13 mouse cellular contexts compared by ENCODE assay signal in the genomic region with DNA sequence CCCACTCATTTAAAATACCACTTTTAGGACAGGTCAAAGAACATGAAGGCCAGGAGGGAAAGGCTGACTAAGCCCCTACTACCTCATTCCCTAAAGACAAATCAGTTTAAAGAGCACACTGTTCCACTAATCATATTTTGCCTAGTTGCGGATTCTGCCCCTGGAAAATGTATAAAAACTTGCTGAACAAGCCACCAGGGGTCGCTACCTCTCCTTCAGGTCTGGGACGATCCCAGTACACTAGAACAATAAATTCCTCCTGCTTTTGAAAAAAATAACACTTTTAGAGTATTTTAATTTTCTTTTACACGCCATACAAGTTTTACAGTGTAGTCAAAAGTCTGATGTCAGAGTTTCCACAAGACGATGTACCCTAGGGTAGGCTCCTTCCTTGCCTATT.
DNase-seq lines count a peak whose midpoint lies in the region; ATAC-seq and TF ChIP-seq lines count a peak whose summit lies in the region.
"Had no signal": no experiment of that assay in that cellular context is flagged by ENCODE, and none has a peak within 500 bp of the region (broad histone marks: within the 10 kb centered on the region; RNA-seq: fewer than 3 reads in every experiment).

No protein-coding gene starts in this region.

- no peak for TF ChIP-seq CTCF in cerebellum, adult 2 months (IDR thresholded peaks at IDR 0.05; ENCODE audit: borderline replicate concordance, insufficient read depth, low read depth, low read length)

- no peaks in the 10 kb centered on the region for H3K9me3 ChIP-seq in kidney, embryonic 15.5 days (replicated peaks)
- H3K9me3 ChIP-seq: hindbrain, embryonic 15.5 days; midbrain, embryonic 13.5 days; stomach, embryonic 15.5 days had no signal

- no peaks in the 10 kb centered on the region for H3K27me3 ChIP-seq in kidney, embryonic 15.5 days
- H3K27me3 ChIP-seq in cerebellum, adult 2 months (ENCODE audit: control insufficient read depth, insufficient read depth, low read length), result no peaks in the 10 kb centered on the region
- H3K27me3 ChIP-seq: hindbrain, embryonic 15.5 days; midbrain, embryonic 13.5 days; stomach, embryonic 15.5 days had no signal

- no peak for TF ChIP-seq POLR2A in cerebellum, adult 2 months (IDR thresholded peaks at IDR 0.05; ENCODE audit: borderline replicate concordance, insufficient read depth, low read length)

- WGBS in kidney, embryonic 15.5 days, result 70% methylated on average over 5 of the region's 5 CpGs
- WGBS in cerebellum, adult 2 months, result 74% methylated on average over 5 of the region's 5 CpGs

- peak; percentile 14 to 17 for DNase-seq in cerebellum, postnatal 10 days
- DNase-seq in cerebellum, adult 18-20 months, result no peak
- peak; percentile 25 for DNase-seq in kidney, postnatal 10 days
- DNase-seq in 416B (ENCODE audit: low read depth), result peak; percentile 46
- DNase-seq in embryo, embryonic 10.5 days (ENCODE audit: low spot score), result peak; percentile 13
- DNase-seq in cerebellum, adult 2 months, result no peak
- DNase-seq in frontal cortex, postnatal 36 days (ENCODE audit: low spot score in 2 of 2), result no peak
- DNase-seq: cerebellum, adult 11 months; gastrocnemius, postnatal 36 days had no signal

- H3K4me3 ChIP-seq in kidney, embryonic 15.5 days (replicated peaks), result no peak overlapping the region
- H3K4me3 ChIP-seq in cerebellum, adult 2 months (replicated peaks; ENCODE audit: insufficient read depth, low read depth, low read length), result no peak overlapping the region
- H3K4me3 ChIP-seq: hindbrain, embryonic 15.5 days; midbrain, embryonic 13.5 days; stomach, embryonic 15.5 days had no signal

- no peak overlapping the region for H3K27ac ChIP-seq in kidney, embryonic 15.5 days
- no peak overlapping the region for H3K27ac ChIP-seq in cerebellum, adult 2 months (ENCODE audit: insufficient read depth, low read length)
- H3K27ac ChIP-seq: hindbrain, embryonic 15.5 days; midbrain, embryonic 13.5 days; stomach, embryonic 15.5 days had no signal

- ATAC-seq in kidney, embryonic 15.5 days (replicated peaks; ENCODE audit: low FRiP score), result no peak
- ATAC-seq: midbrain, embryonic 13.5 days had no signal

- H3K9ac ChIP-seq in kidney, embryonic 15.5 days, result no peak overlapping the region
- H3K9ac ChIP-seq: hindbrain, embryonic 15.5 days; midbrain, embryonic 13.5 days; stomach, embryonic 15.5 days had no signal

- H3K4me1 ChIP-seq in kidney, embryonic 15.5 days, result no peaks in the 10 kb centered on the region
- no peaks in the 10 kb centered on the region for H3K4me1 ChIP-seq in cerebellum, adult 2 months (ENCODE audit: control insufficient read depth, insufficient read depth, low read length)
- H3K4me1 ChIP-seq: hindbrain, embryonic 15.5 days; midbrain, embryonic 13.5 days; stomach, embryonic 15.5 days had no signal

- no peak overlapping the region for H3K4me2 ChIP-seq in kidney, embryonic 15.5 days
- H3K4me2 ChIP-seq: hindbrain, embryonic 15.5 days; midbrain, embryonic 13.5 days; stomach, embryonic 15.5 days had no signal

- H3K36me3 ChIP-seq in kidney, embryonic 15.5 days, result no peaks in the 10 kb centered on the region
- H3K36me3 ChIP-seq: hindbrain, embryonic 15.5 days; midbrain, embryonic 13.5 days; stomach, embryonic 15.5 days had no signal

Comparison
In these comparisons a context has a peak if more than half of its experiments do, and no peak if none do; other contexts are left out.
1. DNase-seq: peak in cerebellum, postnatal 10 days (2 of 2), kidney, postnatal 10 days (single experiment), 416B (single experiment) and embryo, embryonic 10.5 days (single experiment); none in cerebellum, adult 18-20 months (0 of 2), cerebellum, adult 2 months (0 of 2) and frontal cortex, postnatal 36 days (0 of 2).